Mouse (Mus musculus): ENCODE data around the gene D1Pas1.

The D1Pas1 gene

GRCm38 (mm10) chr1:186988281-186988682 lies 21.1 kb downstream of the D1Pas1 start:
- no peak for DNase-seq

- DNase-seq, result no peak
These were observed 21.6 kb downstream of the D1Pas1 start for GRCm38 (mm10) chr1:186988822-186989221.

GRCm38 (mm10) chr1:186991473-186991872 lies 24.3 kb downstream of the D1Pas1 start:
- DNase-seq, result no peak

- DNase-seq, result no peak
These were observed 24.9 kb downstream of the D1Pas1 start for GRCm38 (mm10) chr1:186992113-186992512.

- no peak for DNase-seq
These were observed 30.5 kb downstream of the D1Pas1 start for GRCm38 (mm10) chr1:186997596-186998304.

- no peak for DNase-seq
These were observed 36.2 kb downstream of the D1Pas1 start for GRCm38 (mm10) chr1:187003441-187003861.

GRCm38 (mm10) chr1:187004306-187004705 lies 37.1 kb downstream of the D1Pas1 start:
- no peak for DNase-seq

GRCm38 (mm10) chr1:187006227-187006925 lies 39.2 kb downstream of the D1Pas1 start:
- DNase-seq, result no peak

GRCm38 (mm10) chr1:187008236-187008635 lies 41.0 kb downstream of the D1Pas1 start:
- DNase-seq, result no peak

GRCm38 (mm10) chr1:187010071-187010470 lies 42.9 kb downstream of the D1Pas1 start:
- no peak for DNase-seq

GRCm38 (mm10) chr1:187011601-187012000 lies 44.4 kb downstream of the D1Pas1 start:
- no peak for DNase-seq

GRCm38 (mm10) chr1:187014141-187014540 lies 46.9 kb downstream of the D1Pas1 start:
- DNase-seq, result no peak

- no peak for DNase-seq
These were observed 48.5 kb downstream of the D1Pas1 start for GRCm38 (mm10) chr1:187015673-187016072.

GRCm38 (mm10) chr1:187016116-187016515 lies 48.9 kb downstream of the D1Pas1 start:
- DNase-seq, result no peak

GRCm38 (mm10) chr1:187020011-187020410 lies 52.8 kb downstream of the D1Pas1 start:
- no peak for DNase-seq

Measured in thymus, postnatal 4 days (tissue).